Mouse (Mus musculus) forebrain, postnatal 0 days (tissue): ENCODE measurements around the gene Cdh12. TPM values are rescaled to one million over a fixed set of nuclear protein-coding genes. Genes with fewer than 3 reads are reported as not detected.

Experiments used
- ATAC-seq: fragments of 200-750 bp; cut with Nextera tagmentation; 2 replicates; pipeline ENCODE4 v1.8.0; 2017; ENCODE audit warnings: mild to moderate bottlenecking, moderate library complexity
- DNase-seq: peaks from one replicate; pipeline ENCODE4 v3.0.0-alpha.2; 2015
- H3K27ac ChIP-seq: fragments of 300-500 bp; sonication (generic); 2 replicates; pipeline ENCODE4 v1.5.1; 2014; ENCODE audit warnings: low read depth, mild to moderate bottlenecking, antibody characterized with exemption, low read length, moderate library complexity, mixed read lengths
- H3K27me3 ChIP-seq: fragments of 300-500 bp; sonication (generic); 2 replicates; pipeline ENCODE4 v1.6.1; 2014; ENCODE audit warnings: mild to moderate bottlenecking, low read length, mixed read lengths; ENCODE audit not compliant: insufficient read depth
- H3K36me3 ChIP-seq: fragments of 300-500 bp; sonication (generic); 2 replicates; pipeline ENCODE4 v1.6.1; 2014; ENCODE audit warnings: mild to moderate bottlenecking, moderate library complexity; ENCODE audit not compliant: insufficient read depth
- H3K4me1 ChIP-seq: fragments of 300-500 bp; sonication (generic); 2 replicates; pipeline ENCODE4 v1.6.1; 2014; ENCODE audit warnings: antibody characterized with exemption; ENCODE audit not compliant: insufficient read depth
- H3K4me2 ChIP-seq: fragments of 300-500 bp; sonication (generic); 2 replicates; pipeline ENCODE4 v1.6.1; 2014; ENCODE audit warnings: low read depth, mild to moderate bottlenecking, moderate library complexity
- H3K4me3 ChIP-seq: fragments of 300-500 bp; sonication (generic); 2 replicates; pipeline ENCODE4 v1.5.1; 2014; ENCODE audit warnings: low read depth, low read length, mixed read lengths
- H3K9ac ChIP-seq: fragments of 300-500 bp; sonication (generic); 2 replicates; pipeline ENCODE4 v1.6.1; 2014; ENCODE audit warnings: mild to moderate bottlenecking
- H3K9me3 ChIP-seq: fragments of 300-500 bp; sonication (generic); 2 replicates; pipeline ENCODE4 v1.6.1; 2016; ENCODE audit warnings: low read length
- CTCF ChIP-seq: sonication (generic); IDR thresholded peaks from 2 replicates; pipeline ENCODE4 v1.5.1; 2016; ENCODE audit warnings: antibody characterized with exemption, control low read depth, low read depth
- WGBS: fragments of 180-500 bp; shearing (Covaris S2); extraction: QIAGEN DNeasy Blood & Tissue Kit; methylation state at CpG from one replicate; pipeline ENCODE4 v1.1.7; 2014; 5-methylcytosine and 5-hydroxymethylcytosine counted together
- microRNA-seq, 2 experiments: library from miRNA; unstranded; fragments of <30 nt; microRNA quantifications; one replicate each; pipeline ENCODE4; 2016
- polyA plus RNA-seq: library from polyadenylated mRNA; unstranded; fragments of >200 nt; fragmentation: Nextera tagmentation; extraction: Ambion mirVana; gene quantifications from 2 replicates; pipeline ENCODE4 v1.2.1, GENCODE M21; 2015
- total RNA-seq: library from RNA; depleted of rRNA; stranded (reverse); fragments of >200 nt; gene quantifications from 2 replicates; pipeline ENCODE4 v1.2.3, GENCODE M21; 2014; rRNA removed

Cdh12 gene
- total and polyA plus RNA-seq, 2 experiments from 2014 or later = 9.0 to 13.8 TPM

- no peak for ATAC-seq
- H3K4me1 ChIP-seq = no peaks in the 10 kb centered on the region
- H3K4me2 ChIP-seq = no peak overlapping the region
- H3K4me3 ChIP-seq = no peak overlapping the region
- DNase-seq = no peak
- 93% methylated on average over 2 of the region's 2 CpGs for WGBS
- H3K9ac ChIP-seq = no peak overlapping the region
- TF ChIP-seq CTCF = no peak
- no peaks in the 10 kb centered on the region for H3K36me3 ChIP-seq
- no peak overlapping the region for H3K27ac ChIP-seq
- no peaks in the 10 kb centered on the region for H3K27me3 ChIP-seq
- H3K9me3 ChIP-seq = no peaks in the 10 kb centered on the region
Measured at GRCm38 (mm10) chr15:21544786-21545185, 1095.7 kb downstream of the Cdh12 start.

- TF ChIP-seq CTCF = no peak
- Histone ChIP-seq H3K36me3 (no peaks in the 10 kb centered on the region), H3K9ac (no peak overlapping the region), H3K9me3 (no peaks in the 10 kb centered on the region), H3K27ac (no peak overlapping the region), H3K27me3 (no peaks in the 10 kb centered on the region), H3K4me1 (no peaks in the 10 kb centered on the region), H3K4me3 (no peak overlapping the region), H3K4me2 (no peak overlapping the region)
- DNase-seq (no peak), ATAC-seq (no peak)
- WGBS = 90% methylated on average over 4 of the region's 4 CpGs
Measured at GRCm38 (mm10) chr15:21555981-21556380, 1106.9 kb downstream of the Cdh12 start.

GRCm38 (mm10) chr15:21566314-21567051 lies 1117.4 kb downstream of the Cdh12 start:
- H3K27me3 ChIP-seq = no peaks in the 10 kb centered on the region
- no peak for TF ChIP-seq CTCF
- no peaks in the 10 kb centered on the region for H3K36me3 ChIP-seq
- no peak overlapping the region for H3K4me3 ChIP-seq
- H3K27ac ChIP-seq = no peak overlapping the region
- no peaks in the 10 kb centered on the region for H3K9me3 ChIP-seq
- H3K9ac ChIP-seq = no peak overlapping the region
- no peak overlapping the region for H3K4me2 ChIP-seq
- H3K4me1 ChIP-seq = no peaks in the 10 kb centered on the region
- DNase-seq = no peak
- ATAC-seq = no peak
- 84% methylated on average over 5 of the region's 5 CpGs for WGBS

GRCm38 (mm10) chr15:21604510-21604909 lies 1155.4 kb downstream of the Cdh12 start:
- H3K4me1 ChIP-seq = no peaks in the 10 kb centered on the region
- H3K4me2 ChIP-seq = no peak overlapping the region
- H3K9ac ChIP-seq = no peak overlapping the region
- no peaks in the 10 kb centered on the region for H3K36me3 ChIP-seq
- WGBS = 54% methylated on average over 4 of the region's 4 CpGs
- H3K4me3 ChIP-seq = no peak overlapping the region
- H3K27me3 ChIP-seq = no peaks in the 10 kb centered on the region
- H3K27ac ChIP-seq = no peak overlapping the region
- no peaks in the 10 kb centered on the region for H3K9me3 ChIP-seq
- DNase-seq (no peak), ATAC-seq (no peak)
- TF ChIP-seq CTCF = no peak

Small RNAs within 50 kb of the gene (microRNA-seq; reads per million reads assigned to microRNA genes)
- 0 reads per million in 2 experiments for gene Gm27397

Other genes with a start within 250 kb of the Cdh12 start
- gene Acot10, start 217.5 kb downstream of the Cdh12 start, total RNA-seq = 0.10 and 0.15 TPM in 2 replicates
- gene Acot10, start 217.5 kb downstream of the Cdh12 start, polyA plus RNA-seq = 0.19 and 0.30 TPM in 2 replicates